Mouse (Mus musculus) thymus, adult 2 months (tissue): ENCODE results near the gene Krt12. TPM values are rescaled to one million over a fixed set of nuclear protein-coding genes. Genes with fewer than 3 reads are reported as not detected.

ENCODE experiments used
- DNase-seq: peaks from one replicate; pipeline ENCODE4 v3.0.0; 2021
- H3K27ac ChIP-seq: fragments of 200-500 bp; 2 replicates; pipeline ENCODE4 v1.5.1; 2012; ENCODE audit warnings: low read length, control low read depth; ENCODE audit not compliant: control insufficient read depth, insufficient read depth
- H3K27me3 ChIP-seq: fragments of 200-500 bp; 2 replicates; pipeline ENCODE4 v1.6.1; 2012; ENCODE audit warnings: mild to moderate bottlenecking, low read length, moderate library complexity, mixed read lengths; ENCODE audit not compliant: control insufficient read depth, insufficient read depth
- H3K36me3 ChIP-seq: fragments of 200-500 bp; 2 replicates; pipeline ENCODE4 v1.6.1; 2012; ENCODE audit warnings: mild to moderate bottlenecking, low read length, moderate library complexity; ENCODE audit not compliant: control insufficient read depth, insufficient read depth
- H3K4me1 ChIP-seq: fragments of 200-500 bp; replicated peaks from 2 replicates; pipeline ENCODE4 v1.6.1; 2012; ENCODE audit warnings: low read length; ENCODE audit not compliant: control insufficient read depth, insufficient read depth
- H3K4me3 ChIP-seq: fragments of 200-500 bp; 2 replicates; pipeline ENCODE4 v1.5.1; 2012; ENCODE audit warnings: mild to moderate bottlenecking, low read length, control low read depth, moderate library complexity; ENCODE audit not compliant: control insufficient read depth, insufficient read depth
- CTCF ChIP-seq: fragments of 200-500 bp; IDR thresholded peaks from 2 replicates; pipeline ENCODE4 v1.5.1; 2012; ENCODE audit warnings: mild to moderate bottlenecking, control low read depth, low read length, moderate library complexity, borderline replicate concordance; ENCODE audit not compliant: control insufficient read depth, poor library complexity, insufficient read depth; ENCODE audit errors: extremely low read depth
- POLR2A ChIP-seq: fragments of 200-500 bp; IDR thresholded peaks from 2 replicates; pipeline ENCODE4 v1.6.1; 2012; ENCODE audit warnings: mild to moderate bottlenecking, low read length, control low read depth, moderate library complexity; ENCODE audit not compliant: control insufficient read depth, poor library complexity, insufficient read depth; ENCODE audit errors: extremely low read depth
- WGBS: fragments of 180-500 bp; shearing (Covaris S2); methylation state at CpG from one replicate; pipeline ENCODE4 v1.1.7; 2018; 5-methylcytosine and 5-hydroxymethylcytosine counted together
- polyA plus RNA-seq: library from polyadenylated mRNA; depleted of rRNA; stranded (reverse); fragments of >200 nt; gene quantifications from 2 replicates; pipeline ENCODE4 v1.2.3, GENCODE M21; 2012; rRNA removed

The Krt12 gene
- polyA plus RNA-seq, result 0.27 and 0.34 TPM in 2 replicates

GRCm38 (mm10) chr11:99422159-99422558, at the start of gene Krt12:
Gene Krt12, minus strand, starts transcription at chr11:99422259.
- WGBS, result 88% methylated on average over 10 of the region's 10 CpGs
- Histone ChIP-seq H3K4me1 (no peaks in the 10 kb centered on the region), H3K4me3 (no peak within 1 kb of the TSS), H3K27me3 (no peaks in the 10 kb centered on the region), H3K27ac (no peak within 1 kb of the TSS), H3K36me3 (no peaks in the 10 kb centered on the region)
- TF ChIP-seq CTCF (no peak), POLR2A (no peak)
- DNase-seq, result no peak

- no peaks in the 10 kb centered on the region for H3K27me3 ChIP-seq
- 84% methylated on average over 4 of the region's 4 CpGs for WGBS
- DNase-seq, result no peak
- no peak overlapping the region for H3K4me3 ChIP-seq
- no peak for TF ChIP-seq CTCF
- TF ChIP-seq POLR2A, result no peak
- H3K36me3 ChIP-seq, result no peaks in the 10 kb centered on the region
- no peak overlapping the region for H3K27ac ChIP-seq
- no peaks in the 10 kb centered on the region for H3K4me1 ChIP-seq
These were observed 47.2 kb upstream of the Krt12 start for GRCm38 (mm10) chr11:99469228-99469627.

- no peaks in the 10 kb centered on the region for H3K36me3 ChIP-seq
These were observed 46.5 kb upstream of the Krt12 start for GRCm38 (mm10) chr11:99468566-99468965.

GRCm38 (mm10) chr11:99466316-99466715, 44.3 kb upstream of the Krt12 start:
- Histone ChIP-seq H3K27me3 (no peaks in the 10 kb centered on the region), H3K36me3 (no peaks in the 10 kb centered on the region), H3K27ac (no peak overlapping the region), H3K4me3 (no peak overlapping the region), H3K4me1 (no peaks in the 10 kb centered on the region)
- DNase-seq, result no peak
- no peak for TF ChIP-seq CTCF
- WGBS, result 41% methylated on average over 7 of the region's 7 CpGs

More at GRCm38 (mm10) chr11:99468566-99468965, 46.5 kb upstream of the Krt12 start:
- H3K27me3 ChIP-seq, result no peaks in the 10 kb centered on the region
- 87% methylated on average over 11 of the region's 11 CpGs for WGBS
- TF ChIP-seq CTCF, result no peak
- no peak for TF ChIP-seq POLR2A
- DNase-seq, result no peak
- H3K4me1 ChIP-seq, result no peaks in the 10 kb centered on the region
- H3K4me3 ChIP-seq, result no peak overlapping the region
- H3K27ac ChIP-seq, result no peak overlapping the region

- 13% methylated on average over 5 of the region's 5 CpGs for WGBS
- TF ChIP-seq POLR2A (no peak), CTCF (no peak)
- no peak overlapping the region for H3K27ac ChIP-seq
- DNase-seq, result peak; percentile 59
- H3K27me3 ChIP-seq, result no peaks in the 10 kb centered on the region
- no peaks in the 10 kb centered on the region for H3K36me3 ChIP-seq
- H3K4me1 ChIP-seq, result no peaks in the 10 kb centered on the region
- no peak overlapping the region for H3K4me3 ChIP-seq
These were observed 42.8 kb upstream of the Krt12 start for GRCm38 (mm10) chr11:99464836-99465235.

GRCm38 (mm10) chr11:99463155-99463554, 41.1 kb upstream of the Krt12 start:
- DNase-seq, result peak; percentile 43
- H3K4me3 ChIP-seq, result no peak overlapping the region
- H3K27me3 ChIP-seq, result no peaks in the 10 kb centered on the region
- no peaks in the 10 kb centered on the region for H3K4me1 ChIP-seq
- TF ChIP-seq POLR2A, result no peak
- TF ChIP-seq CTCF, result no peak
- H3K27ac ChIP-seq, result no peak overlapping the region
- no peaks in the 10 kb centered on the region for H3K36me3 ChIP-seq
- WGBS, result 11% methylated on average over 8 of the region's 8 CpGs

GRCm38 (mm10) chr11:99461736-99462135, 39.7 kb upstream of the Krt12 start:
- Histone ChIP-seq H3K4me3 (no peak overlapping the region), H3K4me1 (no peaks in the 10 kb centered on the region), H3K36me3 (no peaks in the 10 kb centered on the region), H3K27me3 (no peaks in the 10 kb centered on the region), H3K27ac (no peak overlapping the region)
- WGBS, result 77% methylated on average over 7 of the region's 7 CpGs
- DNase-seq, result no peak
- TF ChIP-seq CTCF (no peak), POLR2A (no peak)
